Mouse (Mus musculus) kidney, postnatal 25 days (tissue): ENCODE data around the gene Smcr8.
"Not testable (repeated sequence)": the region's sequence is repeated elsewhere in the genome, so short reads cannot be mapped to it uniquely, and the experiment has no call there.

Experiments
- DNase-seq, 2 experiments: peaks; one replicate each; pipeline ENCODE4 v3.0.0; 2021; ENCODE audit warnings: mixed read lengths in 2 of 2

The Smcr8 gene

GRCm38 (mm10) chr11:60784179-60784922, 7.0 kb downstream of the Smcr8 start:
- DNase-seq, result no peak

GRCm38 (mm10) chr11:60787595-60787994, 10.3 kb downstream of the Smcr8 start:
- DNase-seq, result no peak

DNA sequence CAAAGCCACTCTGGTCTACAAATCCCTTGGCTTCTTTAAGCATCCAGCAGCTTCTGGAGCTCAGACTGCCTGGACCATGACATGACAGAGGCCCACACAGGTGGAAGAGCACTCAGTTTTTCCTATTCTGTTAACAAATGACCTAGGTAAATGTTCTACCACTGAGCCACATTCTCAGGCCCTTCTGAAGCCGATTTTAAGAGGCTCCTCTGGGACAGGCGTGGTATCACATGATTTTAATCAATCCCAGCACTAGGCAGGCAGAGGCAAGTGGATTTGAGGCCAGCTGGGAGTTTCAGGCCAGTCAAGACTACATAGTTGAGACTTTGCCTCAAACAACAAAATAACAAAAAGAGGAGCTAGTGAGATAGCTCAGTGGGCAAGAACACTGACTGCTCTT, 13.1 kb downstream of the Smcr8 start:
- DNase-seq, result no peak

DNA sequence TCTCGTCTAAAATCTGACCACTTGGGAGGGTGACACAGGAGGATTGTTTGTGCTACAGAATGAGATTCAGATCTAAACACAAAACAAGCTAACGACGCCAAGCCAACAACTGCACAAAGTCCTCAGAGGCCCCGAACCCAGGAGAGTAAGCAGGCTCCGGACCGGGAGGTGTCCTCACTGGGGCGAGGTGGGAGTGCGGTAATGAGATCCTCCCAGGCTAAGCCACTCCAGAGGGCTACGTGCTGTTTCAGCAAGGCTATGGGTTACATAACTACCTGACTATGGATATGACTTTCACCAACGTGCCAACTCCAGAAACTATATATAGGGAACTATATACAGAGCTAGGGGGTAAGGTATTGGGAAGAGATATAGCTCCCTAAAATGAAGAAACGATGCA, 19.0 kb downstream of the Smcr8 start:
- no peak for DNase-seq

DNA sequence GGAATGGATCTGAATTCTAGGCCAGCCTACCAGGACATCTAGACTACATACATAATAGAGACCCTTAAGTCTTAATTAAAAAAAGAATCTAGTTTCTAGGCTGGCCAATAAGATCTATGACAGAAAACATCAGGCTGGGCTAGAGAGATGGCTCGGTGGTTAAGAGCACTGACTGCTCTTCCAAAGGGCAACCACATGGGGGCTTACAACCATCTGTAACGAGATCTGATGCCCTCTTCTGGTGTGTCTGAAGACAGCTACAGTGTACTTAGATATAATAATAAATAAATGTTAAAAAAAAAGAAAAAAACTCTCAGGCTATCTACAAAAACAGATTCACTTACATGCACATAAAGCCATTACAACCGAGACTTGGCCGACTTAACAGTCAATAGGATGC, 22.7 kb downstream of the Smcr8 start:
- no peak for DNase-seq

DNA sequence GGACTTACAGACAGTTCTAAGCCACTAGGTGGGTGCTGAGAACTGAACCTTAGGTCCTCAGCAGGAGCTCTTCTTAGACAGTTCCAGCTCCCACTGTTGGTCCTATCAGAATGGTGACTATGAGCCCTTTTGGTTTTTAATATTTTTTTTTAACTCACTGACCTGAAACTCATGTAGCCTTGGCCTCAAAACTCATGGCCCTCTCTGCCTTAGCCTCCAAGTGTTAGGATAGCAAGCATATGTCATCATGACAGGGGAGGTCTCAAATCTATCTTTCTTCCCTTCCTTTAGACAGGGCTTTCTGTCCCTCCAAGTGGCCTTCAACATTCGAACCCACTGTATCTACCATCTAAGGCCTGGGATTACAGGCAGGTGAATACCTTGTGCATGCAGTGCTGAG, 23.6 kb downstream of the Smcr8 start:
- no peak for DNase-seq

GRCm38 (mm10) chr11:60808286-60809070, 31.2 kb downstream of the Smcr8 start:
- DNase-seq, result peak; percentile 83 to 86

GRCm38 (mm10) chr11:60809546-60809945, 32.2 kb downstream of the Smcr8 start:
- DNase-seq, result peak; percentile 59 to 72

- DNase-seq, result peak; percentile 62 to 79
Observed at GRCm38 (mm10) chr11:60810046-60810965, 33.0 kb downstream of the Smcr8 start.

- peak; percentile 97 to 99 for DNase-seq
Observed at GRCm38 (mm10) chr11:60811054-60811460, 33.7 kb downstream of the Smcr8 start.

GRCm38 (mm10) chr11:60811618-60812017, 34.3 kb downstream of the Smcr8 start, which contains the start of gene Shmt1:
Gene Shmt1, minus strand, starts transcription at chr11:60811718.
- not testable (repeated sequence) for DNase-seq

GRCm38 (mm10) chr11:60816398-60816797, 39.1 kb downstream of the Smcr8 start:
- DNase-seq, result peak in 1 of 2 experiments; percentile 51

GRCm38 (mm10) chr11:60823771-60824170, 46.4 kb downstream of the Smcr8 start:
- no peak for DNase-seq

DNA sequence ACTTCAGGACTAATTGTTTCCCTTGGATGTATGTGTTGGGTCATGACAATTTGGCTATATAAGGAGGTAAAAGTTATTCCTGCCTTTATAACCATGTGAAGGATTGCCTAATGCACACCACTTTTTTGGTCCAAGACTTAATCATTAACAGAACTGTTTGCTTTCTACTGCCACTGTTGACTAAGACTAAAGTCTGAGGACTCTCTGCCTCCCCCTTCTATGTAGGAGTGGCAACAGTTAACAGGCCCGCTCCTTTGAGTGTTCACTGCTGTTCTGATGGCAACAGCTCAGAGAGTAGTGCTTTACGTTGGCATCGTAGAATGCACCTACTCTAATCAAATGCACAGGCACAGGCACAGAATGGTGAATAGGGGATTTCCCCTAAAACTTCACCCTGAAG, 47.9 kb downstream of the Smcr8 start:
- peak; percentile 42 to 57 for DNase-seq

GRCm38 (mm10) chr11:60826700-60827099, 49.4 kb downstream of the Smcr8 start:
- no peak for DNase-seq

DNA sequence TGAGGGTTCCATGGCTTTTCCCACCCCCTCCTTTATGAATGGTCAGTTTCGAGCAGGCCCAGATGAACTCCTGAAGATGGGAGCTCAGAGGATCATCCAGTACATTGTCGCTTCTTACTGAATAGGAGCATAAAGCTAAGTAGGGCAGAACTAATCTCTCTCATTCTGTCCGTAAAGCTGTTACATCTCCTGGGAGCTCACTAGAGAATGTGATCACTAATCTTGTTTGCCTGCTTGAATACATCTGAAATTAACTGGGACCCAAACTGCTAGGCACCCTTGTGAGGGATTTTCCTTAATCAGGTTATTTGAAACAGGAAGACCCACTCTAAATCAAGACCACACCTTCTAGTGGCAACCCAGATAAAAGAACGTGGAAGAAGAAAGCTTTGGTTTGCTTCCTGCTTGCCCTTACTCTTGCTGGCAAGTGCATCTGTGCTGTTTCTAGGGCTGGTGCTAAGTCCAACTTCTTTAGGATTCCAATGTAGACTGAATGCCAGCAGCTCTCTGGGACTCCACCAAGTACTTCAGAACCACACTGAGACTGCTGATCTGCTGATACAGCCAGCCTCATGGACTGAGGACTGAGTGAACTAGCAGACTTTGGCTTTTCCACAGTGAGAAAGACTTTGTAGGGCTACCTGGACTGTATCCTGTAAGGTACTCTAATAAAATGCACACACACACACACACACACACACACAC, 50.1 kb downstream of the Smcr8 start:
- peak in 1 of 2 experiments; percentile 49 for DNase-seq

DNA sequence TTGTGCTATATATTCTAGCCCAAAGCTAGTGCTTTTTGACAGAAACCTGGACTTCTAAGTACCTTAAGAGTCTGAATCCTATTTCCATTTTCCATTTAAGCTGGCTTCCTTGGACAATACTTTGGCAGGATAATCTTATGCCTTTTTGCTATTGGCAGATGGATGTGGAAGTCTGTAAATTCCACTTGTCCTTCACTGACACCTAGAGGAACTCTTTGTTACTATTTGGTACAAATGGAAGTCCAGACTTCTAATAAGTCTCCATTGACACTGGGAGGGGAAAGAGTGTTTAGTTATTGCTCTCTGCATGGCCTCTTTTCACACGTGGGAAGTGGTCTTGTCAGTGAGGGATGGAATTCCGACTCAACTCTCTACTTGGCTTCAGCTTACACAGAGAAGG, 51.6 kb downstream of the Smcr8 start:
- DNase-seq, result peak in 1 of 2 experiments; percentile 8

- peak; percentile 87 to 94 for DNase-seq
Observed at GRCm38 (mm10) chr11:60830433-60831052, 53.2 kb downstream of the Smcr8 start, which contains the start of gene Dhrs7b. Gene Dhrs7b, plus strand, starts transcription at chr11:60830631.

DNA sequence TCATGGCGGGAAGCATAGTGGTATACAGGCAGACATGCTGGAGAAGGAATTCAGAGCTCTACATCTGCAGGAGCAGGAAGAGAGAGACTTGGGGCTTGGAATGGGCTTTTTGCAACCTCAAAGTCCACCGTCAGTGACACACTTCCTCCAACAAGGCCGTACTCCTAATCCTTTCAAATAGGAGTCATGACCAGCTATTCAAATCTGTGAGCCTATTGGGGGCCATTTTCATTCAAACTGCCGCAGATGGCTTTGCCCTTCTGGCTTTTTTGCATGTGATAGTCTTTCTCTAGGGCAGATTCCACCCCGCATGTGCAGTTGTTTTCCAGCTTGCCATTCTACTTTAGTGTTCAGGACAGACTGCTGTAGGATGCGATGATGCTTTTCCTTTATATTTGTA, 59.6 kb downstream of the Smcr8 start:
- peak in 1 of 2 experiments; percentile 3 for DNase-seq
